In the genomic region with DNA sequence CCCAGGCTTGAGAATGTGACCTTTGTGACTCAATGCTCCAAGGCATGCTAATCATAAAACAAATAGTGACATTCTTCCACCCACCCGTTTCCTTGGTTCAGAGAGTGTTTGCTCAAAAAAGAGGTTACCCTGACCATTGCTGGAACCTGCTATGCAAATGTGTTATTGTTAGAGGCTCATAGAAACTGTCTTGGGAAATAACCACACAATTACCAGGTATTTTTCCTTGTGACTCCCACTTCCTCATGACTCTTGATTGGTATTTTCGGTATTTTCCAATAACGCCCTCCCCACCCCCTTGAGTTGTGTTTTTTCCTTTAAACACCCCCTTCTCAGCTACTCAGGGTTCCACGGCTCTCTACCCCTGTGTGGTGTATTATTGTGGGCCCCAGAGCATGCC, we compare ENCODE assay signal across 29 mouse cellular contexts. TPM values are rescaled to one million over a fixed set of nuclear protein-coding genes. Genes with fewer than 3 reads are reported as not detected.
DNase-seq lines count a peak whose midpoint lies in the region; TF ChIP-seq lines count a peak whose summit lies in the region.
"Had no signal": no experiment of that assay in that cellular context is flagged by ENCODE, and none has a peak within 500 bp of the region (broad histone marks: within the 10 kb centered on the region; RNA-seq: fewer than 3 reads in every experiment).

No protein-coding gene starts in this region.

- H3K9me3 ChIP-seq in CH12.LX (replicated peaks; ENCODE audit: low read length): no peaks in the 10 kb centered on the region
- H3K9me3 ChIP-seq: embryonic facial prominence, embryonic 15.5 days had no signal

- no peak overlapping the region for H3K4me3 ChIP-seq in kidney, adult 2 months (ENCODE audit: insufficient read depth, low read depth, low read length)
- H3K4me3 ChIP-seq in CH12.LX (replicated peaks in 1 of 3; ENCODE audit: low read depth in 2 of 3, low read length in 2 of 3, poor library complexity in 1 of 3): no peak overlapping the region
- H3K4me3 ChIP-seq: embryonic facial prominence, embryonic 13.5 days; embryonic facial prominence, embryonic 15.5 days; erythroblast, embryonic 14.5 days; forebrain, embryonic 10.5 days; forebrain, embryonic 12.5 days had no signal

- TF ChIP-seq CTCF in kidney, adult 2 months (conservative IDR thresholded peaks at IDR 0.05; ENCODE audit: insufficient read depth, insufficient read length, low read depth, low read length): no peak
- no peak for TF ChIP-seq CTCF in CH12.LX (conservative IDR thresholded peaks at IDR 0.05 in 1 of 2, IDR thresholded peaks at IDR 0.05 in 1 of 2; ENCODE audit: low read depth in 2 of 2, low read length in 2 of 2)

- no peak overlapping the region for H3K4me2 ChIP-seq in CH12.LX (ENCODE audit: insufficient read depth, low read depth, poor library complexity, severe bottlenecking)
- H3K4me2 ChIP-seq: embryonic facial prominence, embryonic 13.5 days; embryonic facial prominence, embryonic 15.5 days; forebrain, embryonic 12.5 days had no signal

- H3K9ac ChIP-seq in CH12.LX (ENCODE audit: insufficient read depth, low read depth): no peak overlapping the region
- H3K9ac ChIP-seq: embryonic facial prominence, embryonic 13.5 days; embryonic facial prominence, embryonic 15.5 days; forebrain, embryonic 12.5 days had no signal

- no peaks in the 10 kb centered on the region for H3K4me1 ChIP-seq in kidney, adult 2 months (ENCODE audit: control insufficient read depth, insufficient read depth, low read length)
- peaks cover 0 to 10% of the 10 kb centered on the region in 2 experiments; a peak in 2 of 4 replicates for H3K4me1 ChIP-seq in CH12.LX (ENCODE audit: control insufficient read depth in 1 of 2, insufficient read depth in 2 of 2)
- H3K4me1 ChIP-seq: embryonic facial prominence, embryonic 13.5 days; embryonic facial prominence, embryonic 15.5 days; forebrain, embryonic 10.5 days; forebrain, embryonic 12.5 days had no signal

- no peaks in the 10 kb centered on the region for H3K36me3 ChIP-seq in kidney, adult 2 months (ENCODE audit: control insufficient read depth, insufficient read depth, low read length)
- no peaks in the 10 kb centered on the region for H3K36me3 ChIP-seq in CH12.LX (replicated peaks in 1 of 2; ENCODE audit: control insufficient read depth in 1 of 2, insufficient read depth in 1 of 2, low read length in 1 of 2)
- H3K36me3 ChIP-seq: embryonic facial prominence, embryonic 13.5 days; embryonic facial prominence, embryonic 15.5 days; forebrain, embryonic 10.5 days; forebrain, embryonic 12.5 days had no signal

- in situ Hi-C loops in CH12.LX (cut with MboI; ENCODE audit: low pct_ligation_motif_present, low pct_unique_long_range_greater_than_20kb, low sequenced_read_pairs): no loop called here

- peak; percentile 7 for DNase-seq in kidney, adult 2 months
- DNase-seq in kidney, adult 18-20 months: no peak
- DNase-seq in CH12.LX (ENCODE audit: extremely low read depth): no peak
- DNase-seq in yolk sac, embryonic 10.5 days (ENCODE audit: low spot score): peak; percentile 6
- no peak for DNase-seq in heart, adult 11 months
- DNase-seq: adrenal gland, adult 2 months; adrenal gland, postnatal 10 days; adrenal gland, postnatal 25 days; B cell, adult 2 months; cerebellum, adult 11 months; cerebellum, adult 18-20 months; cerebellum, adult 8-10 months; cerebellum, adult 9-11 months; cerebellum, postnatal 36 days; embryo, embryonic 11 days had no signal

- no peak for TF ChIP-seq RAD21 in CH12.LX (IDR thresholded peaks at IDR 0.05; ENCODE audit: low read depth, low read length)

- H3K79me2 ChIP-seq in CH12.LX (replicated peaks; ENCODE audit: control insufficient read depth, extremely low read depth, insufficient read depth, poor library complexity, severe bottlenecking): no peaks in the 10 kb centered on the region

- WGBS in kidney, adult 2 months: 64% methylated on average over 4 of the region's 4 CpGs

- H3K27me3 ChIP-seq in kidney, adult 2 months (replicated peaks; ENCODE audit: control insufficient read depth, insufficient read depth, low read length): no peaks in the 10 kb centered on the region
- peaks cover 73% of the 10 kb centered on the region for H3K27me3 ChIP-seq in CH12.LX (replicated peaks)
- H3K27me3 ChIP-seq: embryonic facial prominence, embryonic 13.5 days; embryonic facial prominence, embryonic 15.5 days; forebrain, embryonic 12.5 days had no signal

- no peak for TF ChIP-seq POLR2A in kidney, adult 2 months (IDR thresholded peaks at IDR 0.05; ENCODE audit: low read depth, low read length)
- TF ChIP-seq POLR2A in CH12.LX (IDR thresholded peaks at IDR 0.05; ENCODE audit: low read depth, low read length): no peak

- dilution Hi-C loops in CH12.LX (cut with MboI; ENCODE audit: extremely low pct_ligation_motif_present, extremely low pct_unique_long_range_greater_than_20kb, low sequenced_read_pairs): no loop called here

- TF ChIP-seq EP300 in CH12.LX (IDR thresholded peaks at IDR 0.05; ENCODE audit: low read length): peak; percentile 57; the same call in 1 of the 2 replicates

- H3K27ac ChIP-seq in kidney, adult 2 months (ENCODE audit: insufficient read depth, low read depth, low read length): no peak overlapping the region
- H3K27ac ChIP-seq in CH12.LX (ENCODE audit: insufficient read depth, low read depth): no peak overlapping the region
- H3K27ac ChIP-seq: embryonic facial prominence, embryonic 13.5 days; embryonic facial prominence, embryonic 15.5 days; forebrain, embryonic 10.5 days; forebrain, embryonic 12.5 days had no signal

TF ChIP-seq in CH12.LX, 34 proteins besides CTCF, POLR2A, EP300 and RAD21:
- peak; percentile 61 for TF ChIP-seq IRF4 (IDR thresholded peaks at IDR 0.05; ENCODE audit: low read depth, low read length)
- TF ChIP-seq USF2 (conservative IDR thresholded peaks at IDR 0.05; ENCODE audit: low read depth, low read length): no peak
TF ChIP-seq in CH12.LX: peak in this region for 1.

RNA-seq across cellular contexts. Expression of gene Olfr403, which starts 2.3 kb away (rescaled TPM):
- not detected in 2 replicates for polyA plus RNA-seq in kidney, adult 2 months (2012; rRNA removed)
- total RNA-seq in CH12.LX (2012; rRNA removed): not detected in 2 replicates
- total RNA-seq in CH12.LX (2014; rRNA removed): not detected in 2 replicates
- not detected in 2 replicates for polyA plus RNA-seq in CH12.LX (2012; ENCODE audit: insufficient read length, low read depth)
- total RNA-seq: adrenal gland, adult 2 months; adrenal gland, postnatal 10 days; adrenal gland, postnatal 25 days; adrenal gland, postnatal 4 days; common myeloid progenitor, adult 5-6 weeks; ES-E14; MEL had no signal
- polyA plus RNA-seq: adrenal gland, adult 2 months; brain, embryonic 14.5 days; CD4-positive, CD25-positive, alpha-beta regulatory T cell, adult 4 months; embryonic facial prominence, embryonic 11.5 days; embryonic facial prominence, embryonic 13.5 days; embryonic facial prominence, embryonic 15.5 days; erythroblast, embryonic 14.5 days; forebrain, embryonic 10.5 days; forebrain, embryonic 12.5 days; forebrain, embryonic 14.5 days; forebrain, embryonic 16.5 days had no signal

RNA-seq across cellular contexts. Expression of gene Olfr43, which starts 27.4 kb away (rescaled TPM):
- polyA plus RNA-seq in kidney, adult 2 months (2012; rRNA removed): not detected in 2 replicates
- total RNA-seq in CH12.LX (2012; rRNA removed) (not detected in 2 replicates), CH12.LX (2014; rRNA removed) (not detected in 2 replicates)
- not detected in 2 replicates for polyA plus RNA-seq in CH12.LX (2012; ENCODE audit: insufficient read length, low read depth)
- total RNA-seq: adrenal gland, adult 2 months; adrenal gland, postnatal 10 days; adrenal gland, postnatal 25 days; adrenal gland, postnatal 4 days; common myeloid progenitor, adult 5-6 weeks; ES-E14; MEL had no signal
- polyA plus RNA-seq: adrenal gland, adult 2 months; brain, embryonic 14.5 days; CD4-positive, CD25-positive, alpha-beta regulatory T cell, adult 4 months; embryonic facial prominence, embryonic 11.5 days; embryonic facial prominence, embryonic 13.5 days; embryonic facial prominence, embryonic 15.5 days; erythroblast, embryonic 14.5 days; forebrain, embryonic 10.5 days; forebrain, embryonic 12.5 days; forebrain, embryonic 14.5 days; forebrain, embryonic 16.5 days had no signal

RNA-seq across cellular contexts. Expression of gene Olfr402, which starts 30.4 kb away (rescaled TPM):
- polyA plus RNA-seq in kidney, adult 2 months (2012; rRNA removed): not detected in 2 replicates
- not detected in 2 replicates for total RNA-seq in CH12.LX (2012; rRNA removed)
- not detected in 2 replicates for total RNA-seq in CH12.LX (2014; rRNA removed)
- not detected in 2 replicates for polyA plus RNA-seq in CH12.LX (2012; ENCODE audit: insufficient read length, low read depth)
- total RNA-seq: adrenal gland, adult 2 months; adrenal gland, postnatal 10 days; adrenal gland, postnatal 25 days; adrenal gland, postnatal 4 days; common myeloid progenitor, adult 5-6 weeks; ES-E14; MEL had no signal
- polyA plus RNA-seq: adrenal gland, adult 2 months; brain, embryonic 14.5 days; CD4-positive, CD25-positive, alpha-beta regulatory T cell, adult 4 months; embryonic facial prominence, embryonic 11.5 days; embryonic facial prominence, embryonic 13.5 days; embryonic facial prominence, embryonic 15.5 days; erythroblast, embryonic 14.5 days; forebrain, embryonic 10.5 days; forebrain, embryonic 12.5 days; forebrain, embryonic 14.5 days; forebrain, embryonic 16.5 days had no signal

Comparison
In these comparisons a context has a peak if more than half of its experiments do, and no peak if none do; other contexts are left out.
1. DNase-seq: peak in kidney, adult 2 months (single experiment) and yolk sac, embryonic 10.5 days (single experiment); none in kidney, adult 18-20 months (single experiment), CH12.LX (single experiment) and heart, adult 11 months (single experiment).